ENCODE assay signal across 8 mouse cellular contexts in genomic region chr13:37827996-37828579, GRCm38 (mm10). TPM values are rescaled to one million over a fixed set of nuclear protein-coding genes. Genes with fewer than 3 reads are reported as not detected.
DNase-seq lines count a peak whose midpoint lies in the region; ATAC-seq and TF ChIP-seq lines count a peak whose summit lies in the region.

No protein-coding gene starts in this region.

- 15% methylated on average over 13 of the region's 13 CpGs for WGBS in heart, embryonic 14.5 days
- WGBS in hindbrain, embryonic 10.5 days = 3% methylated on average over 13 of the region's 13 CpGs
- WGBS in midbrain, embryonic 11.5 days = 3% methylated on average over 13 of the region's 13 CpGs

- no peaks in the 10 kb centered on the region for H3K9me3 ChIP-seq in heart, embryonic 14.5 days (ENCODE audit: control insufficient read depth, low read length)
- H3K9me3 ChIP-seq in ES-Bruce4 (replicated peaks; ENCODE audit: control insufficient read depth, insufficient read depth, low read length, poor library complexity, severe bottlenecking) = no peaks in the 10 kb centered on the region
- H3K9me3 ChIP-seq in hindbrain, embryonic 10.5 days = no peaks in the 10 kb centered on the region
- H3K9me3 ChIP-seq in midbrain, embryonic 11.5 days (ENCODE audit: control insufficient read depth, low read length) = no peaks in the 10 kb centered on the region

- no peak for DNase-seq in heart, adult 18-20 months
- no peak for DNase-seq in hindbrain, embryonic 10.5 days (ENCODE audit: low spot score)
- peak; percentile 92 for DNase-seq in midbrain, embryonic 11.5 days (ENCODE audit: low spot score, missing footprints)
- no peak for DNase-seq in embryo, embryonic 9.5 days (ENCODE audit: extremely low spot score)
- no peak for DNase-seq in frontal cortex, adult 2 months (ENCODE audit: extremely low spot score in 1 of 2, low spot score in 1 of 2)
- DNase-seq in urinary bladder, postnatal 25 days (ENCODE audit: low spot score) = no peak

- peaks cover 10 to 57% of the 10 kb centered on the region in 2 experiments for H3K4me1 ChIP-seq in heart, embryonic 14.5 days (ENCODE audit: control insufficient read depth in 2 of 2, insufficient read depth in 2 of 2, low read length in 2 of 2)
- peaks cover 11% of the 10 kb centered on the region for H3K4me1 ChIP-seq in ES-Bruce4 (ENCODE audit: control insufficient read depth, insufficient read depth, low read length)
- H3K4me1 ChIP-seq in hindbrain, embryonic 10.5 days (replicated peaks) = peaks cover 73% of the 10 kb centered on the region
- H3K4me1 ChIP-seq in midbrain, embryonic 11.5 days (ENCODE audit: control insufficient read depth, insufficient read depth, low read length) = peaks cover 29% of the 10 kb centered on the region

- no peaks in the 10 kb centered on the region for H3K36me3 ChIP-seq in heart, embryonic 14.5 days (ENCODE audit: control insufficient read depth, insufficient read depth, low read length)
- no peaks in the 10 kb centered on the region for H3K36me3 ChIP-seq in ES-Bruce4 (ENCODE audit: control insufficient read depth, insufficient read depth, low read length, poor library complexity, severe bottlenecking)
- H3K36me3 ChIP-seq in hindbrain, embryonic 10.5 days = no peaks in the 10 kb centered on the region
- no peaks in the 10 kb centered on the region for H3K36me3 ChIP-seq in midbrain, embryonic 11.5 days (ENCODE audit: control insufficient read depth, insufficient read depth, low read length)

- TF ChIP-seq POLR2A in ES-Bruce4 (IDR thresholded peaks at IDR 0.05; ENCODE audit: insufficient read depth, low read length) = no peak

- ATAC-seq in heart, embryonic 14.5 days (ENCODE audit: insufficient number of reproducible peaks, insufficient read depth, low FRiP score, low read depth) = no peak
- ATAC-seq in midbrain, embryonic 11.5 days (ENCODE audit: low FRiP score) = no peak

- peak overlapping the region; percentile 85 for H3K9ac ChIP-seq in heart, embryonic 14.5 days (ENCODE audit: low read length)
- peak overlapping the region; percentile 71; the same call in 1 of the 2 replicates for H3K9ac ChIP-seq in ES-Bruce4 (ENCODE audit: low read depth, poor library complexity, severe bottlenecking)
- H3K9ac ChIP-seq in midbrain, embryonic 11.5 days (ENCODE audit: low read length) = peak overlapping the region; percentile 76

- H3K4me2 ChIP-seq in heart, embryonic 14.5 days (ENCODE audit: low read length) = peak overlapping the region; percentile 99
- peak overlapping the region; percentile 98 for H3K4me2 ChIP-seq in midbrain, embryonic 11.5 days

- peak overlapping the region; percentile 72 to 77 for H3K4me3 ChIP-seq in heart, embryonic 14.5 days (ENCODE audit: control insufficient read depth in 1 of 2, insufficient read depth in 1 of 2, low read depth in 1 of 2, low read length in 2 of 2)
- peak overlapping the region; percentile 68 for H3K4me3 ChIP-seq in ES-Bruce4 (ENCODE audit: low read depth, low read length)
- H3K4me3 ChIP-seq in hindbrain, embryonic 10.5 days = peak overlapping the region; percentile 91
- H3K4me3 ChIP-seq in midbrain, embryonic 11.5 days (ENCODE audit: low read depth, low read length) = peak overlapping the region; percentile 80

- peak overlapping the region in 1 of 2 experiments; percentile 96; a peak in 2 of 4 replicates for H3K27ac ChIP-seq in heart, embryonic 14.5 days (replicated peaks in 1 of 2; ENCODE audit: control insufficient read depth in 1 of 2, insufficient read depth in 1 of 2, low read depth in 2 of 2, low read length in 2 of 2)
- no peak overlapping the region for H3K27ac ChIP-seq in ES-Bruce4 (ENCODE audit: insufficient read depth, low read length)
- H3K27ac ChIP-seq in hindbrain, embryonic 10.5 days = peak overlapping the region; percentile 94
- no peak overlapping the region for H3K27ac ChIP-seq in midbrain, embryonic 11.5 days (ENCODE audit: low read depth, low read length)

- no peak for TF ChIP-seq CTCF in ES-Bruce4 (IDR thresholded peaks at IDR 0.05; ENCODE audit: low read depth, low read length)

- no peaks in the 10 kb centered on the region for H3K27me3 ChIP-seq in heart, embryonic 14.5 days (ENCODE audit: control insufficient read depth, insufficient read depth, low read length)
- H3K27me3 ChIP-seq in ES-Bruce4 (ENCODE audit: control insufficient read depth, insufficient read depth, low read length, poor library complexity, severe bottlenecking) = no peaks in the 10 kb centered on the region
- peaks cover 54% of the 10 kb centered on the region for H3K27me3 ChIP-seq in hindbrain, embryonic 10.5 days (ENCODE audit: insufficient read depth, poor library complexity, severe bottlenecking)
- peaks cover 20% of the 10 kb centered on the region for H3K27me3 ChIP-seq in midbrain, embryonic 11.5 days (ENCODE audit: control insufficient read depth, insufficient read depth, low read length)

- TF ChIP-seq EP300 in ES-Bruce4 (IDR thresholded peaks at IDR 0.05; ENCODE audit: insufficient read depth, low read depth, low read length) = no peak

RNA-seq across cellular contexts. Expression of gene Rreb1, which starts 49.9 kb away (rescaled TPM):
- 13.6 and 17.8 TPM in 2 replicates for polyA plus RNA-seq in heart, embryonic 14.5 days (2014; fragmentation: Nextera tagmentation; extraction: Ambion mirVana)
- total RNA-seq in heart, adult 18-20 months (2021) = 10 to 100 TPM; 34.0 to 34.4 TPM
- polyA plus RNA-seq in ES-Bruce4 (2011; ENCODE audit: insufficient read depth, insufficient read length, low read depth, missing spikeins) = 25.9 and 31.5 TPM in 2 replicates
- polyA plus RNA-seq in hindbrain, embryonic 10.5 days (2016; fragmentation: Nextera tagmentation; extraction: Ambion mirVana) = 6.5 and 7.7 TPM in 2 replicates
- polyA plus RNA-seq in midbrain, embryonic 11.5 days (2014; fragmentation: Nextera tagmentation; extraction: Ambion mirVana) = 3.4 and 5.5 TPM in 2 replicates
- 35.6 and 38.2 TPM in 2 replicates for polyA plus RNA-seq in frontal cortex, adult 2 months (2012; rRNA removed)
